Mouse (Mus musculus): ENCODE measurements at regions not wholly inside any gene's neighbourhood (a gene's known extent, or its start where the extent isn't known, plus 50 kb on each side); places are given as distances from the start of the nearest gene placed in this dataset.

GRCm38 (mm10) chr5:85467811-85468210 lies 597.6 kb downstream of the Cenpc1 start:
- DNase-seq (ENCODE audit: extremely low spot score), result no peak

GRCm38 (mm10) chr5:85467151-85467550 lies 598.2 kb downstream of the Cenpc1 start:
- no peak for DNase-seq (ENCODE audit: extremely low spot score)
